Mouse (Mus musculus): Measurements from ENCODE around the gene Cntnap1. TPM values are rescaled to one million over a fixed set of nuclear protein-coding genes. Genes with fewer than 3 reads are reported as not detected.
"Not testable (repeated sequence)": the region's sequence is repeated elsewhere in the genome, so short reads cannot be mapped to it uniquely, and the experiment has no call there.

Gene Cntnap1
- 2.2 TPM in 2 replicates for polyA plus RNA-seq (2015; fragmentation: Nextera tagmentation; extraction: Ambion mirVana)

DNA sequence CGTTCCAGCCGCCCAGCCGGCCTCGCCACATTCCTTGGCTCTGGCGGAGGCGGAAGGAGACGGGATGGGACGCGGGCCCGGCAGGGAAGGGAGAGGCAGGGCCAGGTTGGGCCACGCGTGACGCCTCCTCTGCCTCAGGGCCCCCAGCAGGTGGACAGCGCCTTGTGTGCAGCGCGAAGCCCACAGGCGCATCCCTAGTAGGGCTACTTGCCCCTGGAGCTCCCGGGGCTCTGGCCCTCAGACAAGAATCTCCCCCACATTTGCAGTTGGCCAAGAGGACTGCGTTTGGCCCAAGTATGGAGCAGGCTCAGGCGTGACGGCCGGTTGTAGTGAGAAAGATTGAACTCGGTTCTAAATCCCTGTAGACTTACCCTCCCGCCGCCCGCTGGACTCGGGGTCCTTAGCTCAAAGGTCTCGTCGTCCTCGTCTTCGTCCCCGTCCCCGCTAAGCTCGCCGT, at the start of gene Cntnap1:
Gene Cntnap1, plus strand, starts transcription at position 170 of the 457 bp plus-strand sequence.
- peaks cover 23% of the 10 kb centered on the region for H3K27me3 ChIP-seq (ENCODE audit: insufficient read depth, low read length)
- H3K4me2 ChIP-seq (replicated peaks; ENCODE audit: low read depth, low read length): peak within 1 kb of the TSS; percentile 96
- peak within 1 kb of the TSS; percentile 77 for H3K4me3 ChIP-seq (ENCODE audit: low read length)
- H3K9ac ChIP-seq (replicated peaks; ENCODE audit: low read length): peak within 1 kb of the TSS; percentile 76
- under 1% methylated on average over 35 of the region's 35 CpGs for WGBS
- no peak for ATAC-seq (ENCODE audit: low FRiP score, low TSS enrichment)
- peaks cover 72% of the 10 kb centered on the region for H3K4me1 ChIP-seq (ENCODE audit: insufficient read depth, low read length)
- H3K9me3 ChIP-seq (ENCODE audit: low read length): no peaks in the 10 kb centered on the region
- peaks cover 21% of the 10 kb centered on the region for H3K36me3 ChIP-seq (ENCODE audit: insufficient read depth, low read length)
- H3K27ac ChIP-seq (ENCODE audit: low read length): peak within 1 kb of the TSS; percentile 92

DNA sequence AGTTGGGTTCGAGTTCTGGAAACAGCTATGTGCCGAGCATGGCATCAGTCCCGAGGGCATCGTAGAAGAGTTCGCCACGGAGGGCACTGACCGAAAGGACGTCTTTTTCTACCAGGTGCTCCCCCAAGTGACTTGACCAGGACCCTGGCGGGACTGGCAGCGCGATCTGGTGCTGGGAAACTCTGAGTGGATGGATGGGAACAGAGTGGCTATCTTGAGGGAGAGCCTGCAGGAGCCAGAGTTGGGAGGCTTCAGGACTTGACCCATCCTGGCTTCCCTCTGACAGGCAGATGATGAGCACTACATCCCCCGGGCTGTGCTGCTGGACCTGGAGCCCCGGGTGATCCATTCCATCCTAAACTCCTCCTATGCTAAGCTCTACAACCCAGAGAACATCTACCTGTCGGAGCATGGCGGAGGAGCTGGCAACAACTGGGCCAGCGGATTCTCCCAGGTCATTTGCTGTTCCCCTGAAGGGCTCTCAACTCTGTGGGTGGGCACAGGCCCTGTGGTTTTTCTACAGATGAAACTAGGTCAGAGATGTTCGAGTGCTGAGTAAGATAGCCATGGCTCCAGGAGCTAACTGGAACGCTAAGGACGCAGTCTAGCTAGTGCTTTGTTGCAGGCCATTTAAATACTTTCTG, 49.7 kb upstream of the Cntnap1 start:
- 19% methylated on average over 19 of the region's 19 CpGs for WGBS
- ATAC-seq (ENCODE audit: low FRiP score, low TSS enrichment): no peak

DNA sequence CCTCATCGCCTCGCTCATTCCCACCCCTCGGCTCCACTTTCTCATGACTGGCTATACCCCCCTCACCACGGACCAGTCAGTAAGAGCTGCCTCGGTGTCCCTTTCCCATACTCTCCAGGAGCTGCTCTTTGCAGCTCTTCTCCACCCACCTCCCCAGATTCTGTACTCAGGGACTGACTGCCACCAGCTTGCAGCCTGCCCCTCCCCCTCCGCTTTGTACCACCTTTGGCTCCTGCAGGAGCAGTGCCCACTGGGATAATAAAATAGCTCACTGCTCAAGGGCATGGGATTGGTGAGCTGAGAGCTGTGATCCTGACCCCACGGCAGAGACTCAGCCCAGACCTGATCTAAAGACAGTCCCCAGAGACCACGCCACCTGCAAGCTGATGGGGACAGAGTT, 45.8 kb upstream of the Cntnap1 start:
- ATAC-seq (ENCODE audit: low FRiP score, low TSS enrichment); H3K9ac ChIP-seq (replicated peaks; ENCODE audit: low read length); H3K27me3 ChIP-seq (ENCODE audit: insufficient read depth, low read length); H3K4me2 ChIP-seq (replicated peaks; ENCODE audit: low read depth, low read length); H3K27ac ChIP-seq (ENCODE audit: low read length); H3K4me3 ChIP-seq (ENCODE audit: low read length); H3K9me3 ChIP-seq (ENCODE audit: low read length): not testable (repeated sequence)
- WGBS: 93% methylated on average over 8 of the region's 8 CpGs
- Histone ChIP-seq H3K36me3 (ENCODE audit: insufficient read depth, low read length) (peaks cover 30% of the 10 kb centered on the region), H3K4me1 (ENCODE audit: insufficient read depth, low read length) (peaks cover 13% of the 10 kb centered on the region)

More for the DNA sequence above, 49.7 kb upstream of the Cntnap1 start:
- H3K27me3 ChIP-seq (ENCODE audit: insufficient read depth, low read length): no peaks in the 10 kb centered on the region
- H3K4me2 ChIP-seq (replicated peaks; ENCODE audit: low read depth, low read length): peak overlapping the region; percentile 95
- peak overlapping the region; percentile 93 for H3K27ac ChIP-seq (ENCODE audit: low read length)
- H3K9me3 ChIP-seq (ENCODE audit: low read length): no peaks in the 10 kb centered on the region
- peak overlapping the region; percentile 96 for H3K4me3 ChIP-seq (ENCODE audit: low read length)
- H3K9ac ChIP-seq (replicated peaks; ENCODE audit: low read length): peak overlapping the region; percentile 81
- peaks cover 17% of the 10 kb centered on the region; the same call in 1 of the 2 replicates for H3K36me3 ChIP-seq (ENCODE audit: insufficient read depth, low read length)
- peaks cover 38% of the 10 kb centered on the region for H3K4me1 ChIP-seq (ENCODE audit: insufficient read depth, low read length)

DNA sequence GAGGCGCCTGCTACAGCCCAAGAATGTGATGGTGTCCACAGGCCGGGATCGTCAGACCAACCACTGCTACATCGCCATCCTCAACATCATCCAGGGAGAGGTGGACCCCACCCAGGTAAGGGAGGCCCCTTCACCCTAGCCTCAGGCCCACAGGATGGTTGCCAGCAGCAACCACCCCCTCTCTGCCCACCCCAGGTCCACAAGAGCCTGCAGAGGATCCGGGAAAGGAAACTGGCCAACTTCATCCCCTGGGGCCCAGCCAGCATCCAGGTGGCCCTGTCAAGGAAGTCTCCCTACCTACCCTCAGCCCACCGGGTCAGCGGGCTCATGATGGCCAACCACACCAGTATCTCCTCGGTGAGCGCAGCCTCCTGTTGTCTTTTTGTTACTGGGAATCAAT, 45.3 kb upstream of the Cntnap1 start:
- H3K4me1 ChIP-seq (ENCODE audit: insufficient read depth, low read length): peaks cover 14% of the 10 kb centered on the region

DNA sequence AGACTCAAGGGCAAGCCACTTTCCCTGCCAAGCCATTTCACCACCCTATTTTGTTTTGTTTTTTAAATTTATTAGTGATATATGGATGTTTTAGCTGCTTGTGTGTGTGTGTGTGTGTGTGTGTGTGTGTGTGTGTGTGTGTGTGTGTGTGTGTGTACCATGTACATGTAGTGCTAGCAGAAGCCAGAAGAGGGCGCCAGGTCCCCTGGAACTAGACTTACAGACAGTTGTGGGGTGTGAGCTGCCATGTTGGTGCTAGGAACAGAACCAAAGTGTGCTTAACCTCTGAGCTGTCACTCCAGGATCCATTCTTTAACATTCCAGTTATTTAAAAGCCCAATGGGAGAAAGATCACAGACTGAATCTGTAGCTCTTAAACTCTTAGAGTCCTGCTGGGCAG, 43.2 kb upstream of the Cntnap1 start:
- WGBS: 94% methylated on average over 1 of the region's 1 CpGs
- H3K4me3 ChIP-seq (ENCODE audit: low read length): no peak overlapping the region
- peaks cover 11% of the 10 kb centered on the region for H3K9me3 ChIP-seq (ENCODE audit: low read length)
- H3K4me1 ChIP-seq (ENCODE audit: insufficient read depth, low read length): peaks cover 2% of the 10 kb centered on the region; the same call in 1 of the 2 replicates
- no peak overlapping the region for H3K9ac ChIP-seq (replicated peaks; ENCODE audit: low read length)
- no peaks in the 10 kb centered on the region for H3K27me3 ChIP-seq (ENCODE audit: insufficient read depth, low read length)
- no peak for ATAC-seq (ENCODE audit: low FRiP score, low TSS enrichment)
- H3K27ac ChIP-seq (ENCODE audit: low read length): no peak overlapping the region
- H3K4me2 ChIP-seq (replicated peaks; ENCODE audit: low read depth, low read length): no peak overlapping the region
- peaks cover 30% of the 10 kb centered on the region for H3K36me3 ChIP-seq (ENCODE audit: insufficient read depth, low read length)

More for the DNA sequence above, 45.3 kb upstream of the Cntnap1 start:
- H3K27ac ChIP-seq (ENCODE audit: low read length); H3K9ac ChIP-seq (replicated peaks; ENCODE audit: low read length); H3K4me3 ChIP-seq (ENCODE audit: low read length); H3K27me3 ChIP-seq (ENCODE audit: insufficient read depth, low read length); H3K9me3 ChIP-seq (ENCODE audit: low read length); H3K4me2 ChIP-seq (replicated peaks; ENCODE audit: low read depth, low read length); ATAC-seq (ENCODE audit: low FRiP score, low TSS enrichment): not testable (repeated sequence)
- H3K36me3 ChIP-seq (ENCODE audit: insufficient read depth, low read length): peaks cover 30% of the 10 kb centered on the region
- over 99% methylated on average over 7 of the region's 9 CpGs for WGBS

DNA sequence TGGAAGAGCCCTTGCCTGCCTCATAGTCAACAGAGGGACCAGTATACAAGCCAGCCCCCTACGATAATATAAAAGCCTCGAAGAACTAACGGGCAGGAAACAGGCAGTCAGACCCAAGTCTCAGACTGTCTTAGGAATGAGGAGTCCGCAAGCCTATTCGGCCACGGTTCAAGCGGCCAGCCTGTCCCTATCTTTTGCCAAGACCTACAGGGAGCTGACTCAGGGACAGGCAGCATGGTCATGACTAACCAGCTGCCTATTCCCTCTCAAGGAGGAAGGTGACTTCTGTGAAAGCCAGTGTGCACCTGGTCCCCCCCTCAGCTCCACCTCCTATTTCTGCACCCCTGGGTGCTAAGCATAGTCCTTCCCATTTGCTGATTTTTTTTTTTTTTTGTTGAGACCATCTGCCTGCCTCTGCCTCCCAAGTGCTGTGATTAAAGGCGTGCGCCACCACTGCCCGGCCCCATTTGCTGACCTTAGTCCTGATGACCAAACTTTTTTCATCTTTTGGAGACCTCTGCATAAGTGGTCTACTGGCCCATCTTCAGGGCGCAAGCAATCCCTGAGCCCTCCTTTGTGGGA, 41.2 kb upstream of the Cntnap1 start:
- Histone ChIP-seq H3K36me3 (ENCODE audit: insufficient read depth, low read length) (peaks cover 15% of the 10 kb centered on the region), H3K4me2 (replicated peaks; ENCODE audit: low read depth, low read length) (no peak overlapping the region), H3K4me1 (ENCODE audit: insufficient read depth, low read length) (peaks cover 2% of the 10 kb centered on the region; the same call in 1 of the 2 replicates), H3K27me3 (ENCODE audit: insufficient read depth, low read length) (no peaks in the 10 kb centered on the region), H3K27ac (ENCODE audit: low read length) (no peak overlapping the region), H3K9me3 (ENCODE audit: low read length) (peaks cover 11% of the 10 kb centered on the region), H3K9ac (replicated peaks; ENCODE audit: low read length) (no peak overlapping the region), H3K4me3 (ENCODE audit: low read length) (no peak overlapping the region)
- WGBS: 80% methylated on average over 11 of the region's 11 CpGs
- ATAC-seq (ENCODE audit: low FRiP score, low TSS enrichment): no peak

DNA sequence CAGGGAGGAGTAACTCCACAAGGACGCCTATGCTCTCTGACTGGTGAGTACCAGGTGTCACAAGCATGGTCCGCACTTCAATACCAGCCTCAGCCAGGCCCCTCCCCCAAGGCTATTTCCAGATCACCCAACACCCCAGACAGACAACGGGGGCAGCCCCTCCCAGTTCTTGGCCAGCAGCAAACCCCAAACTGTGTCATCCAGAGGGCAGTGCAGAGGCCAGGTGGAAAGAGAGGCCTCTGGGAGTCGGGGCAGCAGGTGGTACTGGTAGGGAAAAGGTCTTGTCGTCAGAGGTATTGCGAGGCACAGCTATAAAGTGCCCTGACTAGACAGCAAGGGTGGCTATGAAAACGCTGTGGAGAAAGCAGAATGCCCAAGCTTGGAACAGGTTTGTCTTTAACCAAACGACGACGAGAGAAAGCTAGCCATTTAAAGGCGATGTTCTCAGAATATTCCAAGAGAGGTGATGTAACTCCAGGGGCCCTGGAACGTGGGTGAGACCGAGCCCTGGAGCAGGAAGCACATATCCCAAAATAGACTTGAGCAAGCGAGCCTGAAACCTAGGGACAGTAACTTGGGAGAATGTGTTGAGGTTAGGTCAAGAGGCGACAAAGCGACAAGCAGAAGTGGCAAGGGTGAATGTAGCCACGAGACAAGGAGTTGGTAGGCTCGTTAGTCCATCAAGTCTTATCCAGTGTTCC, 40.1 kb upstream of the Cntnap1 start:
- Histone ChIP-seq H3K27me3 (ENCODE audit: insufficient read depth, low read length) (no peaks in the 10 kb centered on the region), H3K4me1 (ENCODE audit: insufficient read depth, low read length) (peaks cover 6% of the 10 kb centered on the region; the same call in 1 of the 2 replicates), H3K9ac (replicated peaks; ENCODE audit: low read length) (no peak overlapping the region), H3K36me3 (ENCODE audit: insufficient read depth, low read length) (peaks cover 14% of the 10 kb centered on the region), H3K27ac (ENCODE audit: low read length) (no peak overlapping the region), H3K4me2 (replicated peaks; ENCODE audit: low read depth, low read length) (no peak overlapping the region), H3K9me3 (ENCODE audit: low read length) (peaks cover 11% of the 10 kb centered on the region), H3K4me3 (ENCODE audit: low read length) (no peak overlapping the region)
- WGBS: 39% methylated on average over 18 of the region's 18 CpGs
- no peak for ATAC-seq (ENCODE audit: low FRiP score, low TSS enrichment)

DNA sequence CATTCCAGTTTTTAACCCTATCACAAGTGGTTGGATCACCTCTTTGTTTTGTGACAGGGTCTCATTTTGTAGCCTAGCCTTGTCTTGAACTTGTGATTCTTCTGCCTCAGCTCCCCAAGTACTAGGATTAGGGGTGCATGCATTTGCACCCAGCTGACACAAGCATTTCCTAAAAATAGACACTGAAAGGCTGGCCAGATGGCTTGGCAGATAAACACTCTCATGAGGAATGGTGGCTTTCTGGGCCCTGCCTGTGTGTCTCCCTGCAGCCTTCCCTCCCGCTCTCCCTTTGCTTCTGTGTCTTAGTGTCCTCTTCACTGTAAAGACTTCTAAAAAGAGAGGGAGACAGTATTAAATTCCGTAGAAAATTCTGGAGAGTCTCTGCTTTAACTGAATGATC, 39.1 kb upstream of the Cntnap1 start:
- Histone ChIP-seq H3K9ac (replicated peaks; ENCODE audit: low read length) (no peak overlapping the region), H3K9me3 (ENCODE audit: low read length) (peaks cover 11% of the 10 kb centered on the region), H3K36me3 (ENCODE audit: insufficient read depth, low read length) (peaks cover 7% of the 10 kb centered on the region), H3K27ac (ENCODE audit: low read length) (no peak overlapping the region), H3K4me1 (ENCODE audit: insufficient read depth, low read length) (peaks cover 6% of the 10 kb centered on the region; the same call in 1 of the 2 replicates), H3K27me3 (ENCODE audit: insufficient read depth, low read length) (no peaks in the 10 kb centered on the region), H3K4me3 (ENCODE audit: low read length) (no peak overlapping the region), H3K4me2 (replicated peaks; ENCODE audit: low read depth, low read length) (no peak overlapping the region)
- ATAC-seq (ENCODE audit: low FRiP score, low TSS enrichment): no peak
- 94% methylated on average over 2 of the region's 2 CpGs for WGBS

DNA sequence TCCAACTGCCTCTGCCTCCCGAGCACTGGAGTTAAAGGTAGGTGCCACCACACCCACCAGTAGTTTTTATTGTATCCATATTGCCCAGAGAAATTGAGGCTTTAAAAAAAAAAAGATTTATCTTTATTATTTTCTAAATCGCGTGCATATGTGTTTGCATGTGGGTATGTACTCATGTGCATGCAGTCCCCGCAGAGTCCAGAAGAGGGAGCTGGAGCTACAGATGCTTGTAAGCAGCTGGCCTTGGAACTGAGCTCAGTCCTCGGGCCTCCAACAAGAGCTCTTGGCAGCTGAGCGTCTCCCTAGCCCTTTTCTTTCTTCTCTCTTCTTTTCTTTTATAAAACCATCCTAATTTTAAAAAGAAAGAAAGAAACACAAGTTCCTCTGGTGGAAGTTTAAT, 38.6 kb upstream of the Cntnap1 start:
- no peak for ATAC-seq (ENCODE audit: low FRiP score, low TSS enrichment)
- H3K4me2 ChIP-seq (replicated peaks; ENCODE audit: low read depth, low read length): no peak overlapping the region
- WGBS: 90% methylated on average over 6 of the region's 6 CpGs

More for the DNA sequence above, 38.6 kb upstream of the Cntnap1 start:
- H3K27me3 ChIP-seq (ENCODE audit: insufficient read depth, low read length): no peaks in the 10 kb centered on the region
- no peak overlapping the region for H3K4me3 ChIP-seq (ENCODE audit: low read length)
- H3K27ac ChIP-seq (ENCODE audit: low read length): no peak overlapping the region
- peaks cover 8% of the 10 kb centered on the region for H3K9me3 ChIP-seq (ENCODE audit: low read length)
- no peak overlapping the region for H3K9ac ChIP-seq (replicated peaks; ENCODE audit: low read length)
- H3K36me3 ChIP-seq (ENCODE audit: insufficient read depth, low read length): peaks cover 2% of the 10 kb centered on the region
- peaks cover 6% of the 10 kb centered on the region; the same call in 1 of the 2 replicates for H3K4me1 ChIP-seq (ENCODE audit: insufficient read depth, low read length)

Data from kidney, embryonic 16.5 days (tissue).